8 mouse cellular contexts compared by ENCODE assay signal in genomic region chr15:30927632-30928031, GRCm38 (mm10).
DNase-seq lines count a peak whose midpoint lies in the region; ATAC-seq lines count a peak whose summit lies in the region.

No protein-coding gene starts in this region.

- intact Hi-C loops in heart, postnatal 25 days (cut with DNase I) = loop anchor here (2.0 kb wide), 2 partner anchors 223 to 337 kb away; no protein-coding TSS in a partner anchor

- peak; percentile 77; the same call in 1 of the 2 replicates for ATAC-seq in common myeloid progenitor, adult 5-6 weeks (replicated peaks; ENCODE audit: low read depth, poor library complexity, severe bottlenecking)

- peak; percentile 41 for DNase-seq in heart, adult 8-10 months (ENCODE audit: low spot score)
- DNase-seq in heart, postnatal 25 days (ENCODE audit: low spot score) = no peak
- peak; percentile 25 for DNase-seq in right cerebral cortex, postnatal 14 days
- DNase-seq in right cerebral cortex, postnatal 36 days (ENCODE audit: low spot score in 2 of 2) = no peak
- peak; percentile 44 for DNase-seq in lung, postnatal 10 days
- no peak for DNase-seq in Muller cell, postnatal 12 days (ENCODE audit: inconsistent ontology term)
- no peak for DNase-seq in layer of hippocampus, adult 8-10 months (ENCODE audit: low spot score in 2 of 2)

Comparison
In these comparisons a context has a peak if more than half of its experiments do, and no peak if none do; other contexts are left out.
1. DNase-seq: peak in heart, adult 8-10 months (single experiment), right cerebral cortex, postnatal 14 days (single experiment) and lung, postnatal 10 days (single experiment); none in heart, postnatal 25 days (single experiment), right cerebral cortex, postnatal 36 days (0 of 2), Muller cell, postnatal 12 days (single experiment) and layer of hippocampus, adult 8-10 months (0 of 2).